Mouse (Mus musculus) ovary, postnatal 36 days (tissue): ENCODE measurements around the gene Bricd5.

Experiments used
- DNase-seq: peaks from one replicate; pipeline ENCODE4 v3.0.0; 2022; ENCODE audit warnings: low spot score, mixed read lengths

Gene Bricd5

DNA sequence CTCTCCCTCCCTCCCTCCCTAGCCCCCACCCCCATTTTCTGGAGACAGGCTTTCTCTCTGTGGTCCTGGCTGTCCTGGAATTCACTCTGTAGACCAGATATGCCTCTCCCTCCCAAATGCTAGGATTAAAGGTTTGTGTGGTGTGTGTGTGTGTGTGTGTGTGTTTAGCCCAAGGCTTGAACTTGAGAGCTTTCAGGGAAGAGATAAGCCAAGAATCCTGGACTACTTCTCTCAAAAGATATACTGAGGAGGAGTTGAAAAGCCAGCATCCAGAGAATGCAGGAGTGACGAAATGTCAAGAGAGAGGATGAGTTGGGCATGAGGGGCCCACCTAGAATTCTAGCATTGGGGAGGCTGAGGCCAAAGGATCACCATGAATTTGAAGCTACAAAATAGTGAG lies 10.8 kb upstream of the Bricd5 start:
- no peak for DNase-seq

DNA sequence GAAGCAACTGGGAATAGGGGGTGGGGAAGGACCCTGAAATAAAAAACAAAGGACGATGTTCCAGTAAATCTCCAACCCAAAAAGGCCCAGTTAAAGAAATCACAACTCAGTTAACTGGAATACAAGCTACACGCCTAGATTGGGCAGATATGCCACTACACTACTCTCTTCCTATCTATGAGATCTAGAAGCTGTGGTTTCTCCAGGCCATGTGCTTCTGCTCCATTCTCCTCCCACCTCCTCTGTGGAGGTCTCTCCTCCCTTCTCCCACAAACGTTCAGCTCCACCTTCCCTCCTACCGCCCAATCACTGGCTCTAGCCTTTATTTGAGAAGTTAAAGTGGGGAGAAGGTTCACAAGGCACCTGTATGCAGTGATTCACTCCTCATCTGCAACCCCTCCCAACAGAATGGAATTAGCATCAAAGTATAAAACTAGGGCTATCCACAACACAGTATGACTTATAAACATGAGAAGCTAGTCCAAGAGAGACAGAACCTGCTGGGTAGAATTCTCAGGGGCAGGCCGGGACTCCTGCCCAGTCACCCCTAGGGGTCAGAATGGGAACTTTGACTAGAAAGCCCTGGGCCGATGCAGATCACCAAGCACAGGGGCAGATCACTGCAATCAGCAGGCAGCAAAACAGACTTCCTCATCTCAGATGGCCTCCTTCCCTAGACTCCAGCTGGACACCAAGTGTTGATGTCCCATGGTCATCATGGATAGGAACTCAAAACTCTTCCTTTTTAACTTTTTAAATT lies 10.1 kb upstream of the Bricd5 start:
- no peak for DNase-seq

DNA sequence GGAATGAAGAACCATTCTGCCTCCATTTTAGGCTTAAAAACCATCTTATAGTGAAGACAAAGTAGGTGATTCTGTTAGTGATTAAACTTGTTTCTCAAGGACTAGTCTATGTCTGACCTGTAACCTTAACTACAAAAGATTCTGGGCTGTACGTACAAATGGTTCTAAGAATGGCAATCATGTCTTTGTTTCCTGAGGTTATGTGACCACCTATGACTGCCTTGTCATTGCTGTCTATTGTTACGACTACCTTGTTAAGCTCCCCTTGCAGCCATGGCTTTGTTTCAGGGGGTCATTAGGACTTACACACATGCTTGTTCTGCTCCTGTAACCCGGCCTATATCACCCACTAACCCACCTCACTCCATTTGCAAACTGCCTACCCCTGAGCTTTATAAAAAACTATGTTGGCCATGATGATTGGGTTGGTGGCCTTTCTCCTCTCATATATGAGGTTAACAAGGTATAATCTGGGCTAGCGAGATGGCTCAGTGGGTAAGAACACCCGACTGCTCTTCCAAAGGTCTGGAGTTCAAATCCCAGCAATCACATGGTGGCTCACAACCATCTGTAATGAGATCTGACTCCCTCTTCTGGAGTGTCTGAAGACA lies 4.9 kb upstream of the Bricd5 start:
- DNase-seq, result no peak

DNA sequence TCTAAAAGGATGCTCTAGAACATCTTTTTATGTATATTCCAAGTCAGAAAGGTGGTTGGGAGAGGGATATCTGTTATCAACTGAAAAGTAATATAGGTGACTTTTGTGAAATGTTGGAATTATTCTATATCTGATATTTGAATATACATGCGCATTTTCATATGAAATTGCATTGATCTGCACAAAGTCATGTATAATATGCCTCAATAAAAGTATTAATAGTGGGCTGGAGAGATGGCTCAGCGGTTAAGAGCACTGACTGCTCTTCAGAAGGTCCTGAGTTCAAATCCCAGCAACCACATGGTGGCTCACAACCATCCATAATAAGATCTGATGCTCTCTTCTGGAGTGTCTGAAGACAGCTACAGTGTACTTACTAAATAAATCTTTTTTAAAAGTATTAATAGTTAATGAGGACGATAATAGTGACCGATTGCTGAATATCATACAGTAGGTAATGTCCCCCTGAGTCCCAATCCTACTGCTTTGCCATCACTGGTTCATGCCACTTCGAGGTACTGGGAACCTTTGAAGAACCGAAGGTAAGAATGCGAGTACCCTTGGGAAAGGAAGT lies 4.3 kb upstream of the Bricd5 start:
- no peak for DNase-seq

DNA sequence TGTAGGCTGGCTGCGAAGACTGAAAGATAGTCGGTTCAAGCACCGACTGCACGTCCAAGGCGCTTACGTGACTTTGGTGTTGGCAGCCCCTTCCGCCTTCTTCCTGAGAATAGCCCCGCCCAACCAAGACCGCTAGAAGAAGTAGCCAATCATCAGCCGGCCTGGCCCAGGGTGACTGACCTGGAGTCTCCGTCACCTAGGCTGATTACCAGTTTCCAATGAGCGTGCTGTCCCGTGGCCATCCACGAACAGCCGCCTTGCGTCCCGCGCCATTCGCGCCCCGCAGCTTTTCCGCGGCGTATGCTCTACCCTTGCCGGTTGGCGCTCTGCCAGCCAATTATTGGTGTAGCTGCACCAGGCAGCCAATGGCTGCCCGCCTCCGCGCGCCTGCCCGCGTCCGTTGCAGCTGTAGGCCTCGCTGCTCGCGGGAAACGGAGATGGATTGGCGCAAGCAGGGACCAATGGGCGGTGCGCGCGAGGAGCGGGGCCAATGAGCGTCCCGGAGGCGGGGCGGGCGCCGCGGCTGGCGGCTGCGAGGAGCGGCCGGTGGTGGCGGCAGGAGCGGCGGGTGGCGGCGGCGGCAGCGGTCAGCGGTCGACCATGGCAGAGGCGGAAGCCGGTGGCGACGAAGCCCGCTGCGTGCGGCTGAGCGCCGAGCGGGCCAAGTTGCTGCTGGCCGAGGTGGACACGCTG lies 3.6 kb upstream of the Bricd5 start, which contains the start of the genes E4f1 and Pgp:
Gene E4f1 (minus strand): TSS at position 404 of the 693 bp plus-strand sequence.
Gene Pgp (plus strand): TSS at position 483 of the 693 bp plus-strand sequence.
- DNase-seq, result peak; percentile 98

DNA sequence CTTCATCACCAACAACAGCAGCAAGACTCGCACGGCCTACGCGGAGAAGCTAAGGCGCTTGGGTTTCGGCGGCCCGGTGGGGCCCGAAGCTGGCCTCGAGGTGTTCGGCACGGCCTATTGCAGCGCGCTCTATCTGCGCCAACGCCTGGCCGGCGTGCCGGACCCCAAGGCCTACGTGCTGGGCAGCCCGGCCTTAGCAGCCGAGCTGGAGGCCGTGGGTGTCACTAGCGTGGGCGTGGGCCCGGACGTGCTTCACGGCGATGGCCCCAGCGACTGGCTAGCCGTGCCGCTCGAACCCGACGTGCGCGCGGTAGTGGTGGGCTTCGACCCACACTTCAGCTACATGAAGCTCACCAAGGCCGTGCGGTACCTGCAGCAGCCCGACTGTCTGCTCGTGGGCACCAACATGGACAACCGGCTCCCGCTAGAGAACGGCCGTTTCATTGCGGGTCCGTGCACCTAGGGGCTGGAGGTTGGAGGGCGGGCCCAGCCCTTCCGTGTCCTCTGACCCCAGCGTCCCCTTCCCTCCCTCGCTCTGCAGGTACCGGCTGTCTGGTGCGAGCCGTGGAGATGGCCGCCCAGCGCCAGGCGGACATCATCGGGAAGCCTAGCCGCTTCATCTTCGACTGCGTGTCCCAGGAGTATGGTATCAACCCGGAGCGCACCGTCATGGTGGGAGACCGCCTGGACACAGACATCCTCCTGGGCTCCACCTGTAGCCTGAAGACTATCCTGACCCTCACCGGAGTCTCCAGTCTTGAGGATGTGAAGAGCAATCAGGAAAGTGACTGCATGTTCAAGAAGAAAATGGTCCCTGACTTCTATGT lies 2.8 kb upstream of the Bricd5 start:
- peak; percentile 51 for DNase-seq

DNA sequence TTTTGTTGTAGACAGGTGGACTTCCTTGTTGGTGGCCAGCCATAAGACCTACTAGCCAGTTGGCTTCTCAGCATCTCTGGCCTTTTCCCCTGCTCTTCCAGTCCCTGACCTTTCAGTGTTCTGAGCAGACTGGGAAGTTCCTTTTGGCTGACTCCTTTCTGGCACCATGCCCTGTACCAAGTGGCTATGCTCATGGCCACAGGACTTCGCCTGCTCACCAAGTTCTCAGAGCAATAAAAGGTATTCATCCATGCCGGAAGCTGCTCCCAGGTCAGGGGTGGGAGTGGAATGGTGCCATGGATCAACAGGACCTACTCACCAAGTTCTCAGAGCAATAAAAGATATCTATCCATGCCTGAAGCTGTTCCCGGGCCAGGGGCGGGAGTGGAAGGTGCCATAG lies 1.2 kb upstream of the Bricd5 start:
- DNase-seq, result peak; percentile 62

DNA sequence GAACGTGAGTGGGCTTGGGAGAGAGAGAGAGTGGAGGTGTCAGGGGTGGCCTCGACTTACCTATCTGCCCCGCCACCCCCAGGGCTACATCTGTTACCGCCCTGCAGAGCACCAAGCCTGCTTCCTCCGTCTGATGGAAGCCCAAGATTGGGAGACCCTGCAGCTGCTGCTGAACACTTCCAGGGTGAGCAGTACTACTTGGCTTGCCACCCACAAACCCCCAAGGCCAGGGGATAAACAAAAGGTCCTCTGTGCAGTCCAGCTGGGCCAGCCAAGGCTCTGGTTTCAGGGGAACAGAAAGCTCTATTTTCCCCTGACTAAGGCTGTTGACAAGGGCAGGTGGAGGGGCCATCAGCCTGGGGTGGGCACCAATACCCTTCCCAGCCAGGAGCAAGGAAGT lies 873 bp downstream of the Bricd5 start:
- no peak for DNase-seq

DNA sequence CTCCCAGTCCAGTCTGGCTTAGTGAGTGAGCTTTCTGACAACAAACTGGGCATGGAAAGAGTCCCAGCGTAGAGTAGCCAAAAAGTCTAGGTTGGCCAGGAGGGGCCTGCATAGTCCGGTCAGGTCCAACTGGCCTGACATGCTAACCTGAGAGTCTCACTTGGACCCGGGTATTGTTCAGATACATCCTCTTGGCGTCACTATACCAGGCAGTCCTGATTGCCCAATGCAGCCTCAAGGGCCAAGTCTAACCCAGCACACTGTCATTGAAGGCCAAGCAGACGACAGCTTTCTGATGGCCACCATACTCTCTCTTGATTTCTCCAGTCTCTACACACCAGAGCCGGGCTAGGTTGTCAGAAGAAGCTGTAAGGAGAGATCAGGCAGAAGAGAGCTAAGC lies 1.9 kb downstream of the Bricd5 start:
- DNase-seq, result no peak

DNA sequence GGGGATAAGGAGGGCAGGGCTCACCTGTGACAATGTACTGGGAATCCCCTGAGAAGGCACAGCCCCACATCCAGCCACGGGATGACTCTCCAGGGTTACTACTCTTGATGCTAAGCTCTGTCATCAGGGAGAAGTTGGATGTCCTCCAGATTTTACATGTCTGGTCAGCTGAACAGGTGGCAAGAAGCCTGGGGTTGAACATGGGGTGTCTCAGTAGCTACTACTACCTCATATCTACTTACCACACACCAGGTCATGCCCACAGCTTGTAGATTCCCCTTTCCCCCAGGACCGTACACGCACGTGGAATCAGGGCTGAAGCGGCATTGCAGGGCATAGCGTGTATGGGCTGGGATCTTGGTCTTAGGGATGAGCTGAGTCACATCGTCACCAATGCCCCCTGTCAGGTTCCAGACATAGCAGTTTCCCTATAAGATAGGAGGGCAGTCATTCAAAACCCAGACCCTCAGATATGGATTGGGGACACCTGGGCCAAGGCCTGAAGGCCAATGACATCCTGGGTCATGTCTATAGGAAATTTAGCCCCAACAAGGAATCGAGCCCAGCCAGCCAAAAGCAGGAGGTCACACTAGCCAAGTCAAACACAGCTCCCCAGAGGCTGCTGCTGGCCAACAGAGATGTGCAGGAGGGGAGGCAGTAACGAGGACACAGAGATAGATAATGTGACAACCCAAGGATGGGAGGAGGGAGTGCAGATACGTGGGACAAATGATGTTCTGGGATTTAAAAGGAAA lies 2.5 kb downstream of the Bricd5 start:
- DNase-seq, result no peak

DNA sequence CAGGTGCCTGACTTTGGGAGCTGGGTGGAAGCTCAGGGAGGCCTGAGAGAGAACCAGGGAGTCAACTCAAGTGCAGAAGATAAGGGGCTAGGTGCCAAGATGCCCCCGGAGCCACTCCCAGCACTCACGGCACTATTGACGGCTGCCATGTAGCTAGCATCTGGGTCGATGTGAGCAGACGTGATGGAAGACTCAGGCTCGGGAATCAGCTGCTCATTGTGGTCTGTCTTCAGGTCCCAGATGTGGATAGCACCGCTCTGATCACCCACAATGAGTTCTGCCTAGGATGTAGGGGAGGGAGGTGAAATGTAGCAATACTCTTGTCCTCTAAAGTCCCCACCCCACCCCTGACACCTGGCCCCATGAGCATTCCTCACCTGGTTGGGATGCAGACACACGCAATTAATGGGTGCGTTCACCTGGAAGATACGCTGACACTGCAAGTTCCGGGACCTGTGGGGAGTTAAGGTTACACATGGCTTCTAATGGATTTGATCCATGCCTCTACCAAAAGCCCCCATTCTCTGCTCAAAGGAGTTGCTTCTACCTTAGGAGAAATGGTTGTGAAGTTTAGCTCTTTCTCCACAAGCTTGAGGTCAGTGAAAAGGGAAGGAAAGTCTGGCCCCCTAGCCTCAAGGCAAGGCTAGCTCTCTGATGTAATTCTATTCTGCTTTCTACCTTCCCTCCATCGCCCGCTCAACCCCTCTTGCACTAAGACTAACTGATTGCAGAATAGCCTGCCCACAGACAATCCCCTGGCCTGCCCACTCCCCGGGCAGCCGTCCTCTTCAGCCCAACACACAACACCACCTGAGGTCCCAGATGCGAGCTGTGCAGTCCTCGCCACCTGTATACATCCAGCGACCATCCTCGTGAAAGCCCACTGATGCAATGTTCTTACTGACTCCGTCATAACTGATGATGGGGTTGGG lies 3.6 kb downstream of the Bricd5 start:
- DNase-seq, result no peak

DNA sequence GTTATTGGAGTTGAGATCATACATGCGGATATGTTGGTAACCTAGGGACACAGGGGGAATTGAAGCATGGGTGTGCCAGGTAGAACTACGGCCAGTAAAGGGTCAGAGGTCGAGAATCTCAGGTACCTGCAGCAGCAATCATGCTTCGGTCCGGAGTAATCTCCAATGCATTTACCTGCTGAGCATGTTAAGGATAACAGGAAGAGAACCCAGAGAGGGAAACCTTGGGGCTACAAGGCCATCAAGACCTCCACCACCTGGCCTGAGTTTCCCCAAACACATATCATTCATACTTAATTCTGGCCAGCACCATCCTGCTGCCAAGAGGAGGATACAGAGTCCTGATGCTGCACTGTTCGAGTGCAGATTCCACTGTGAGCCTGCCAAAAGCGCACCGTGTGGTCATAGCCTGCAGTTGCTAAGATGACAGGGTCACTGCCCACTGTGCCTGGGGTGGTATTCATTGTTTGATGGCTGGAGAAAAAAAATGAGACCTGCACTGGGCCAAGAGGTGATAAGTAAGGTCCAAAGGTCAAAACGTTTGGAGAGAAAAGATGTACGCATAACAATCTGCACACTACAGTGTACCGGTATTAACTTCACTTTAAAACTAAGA lies 4.4 kb downstream of the Bricd5 start:
- DNase-seq, result no peak

DNA sequence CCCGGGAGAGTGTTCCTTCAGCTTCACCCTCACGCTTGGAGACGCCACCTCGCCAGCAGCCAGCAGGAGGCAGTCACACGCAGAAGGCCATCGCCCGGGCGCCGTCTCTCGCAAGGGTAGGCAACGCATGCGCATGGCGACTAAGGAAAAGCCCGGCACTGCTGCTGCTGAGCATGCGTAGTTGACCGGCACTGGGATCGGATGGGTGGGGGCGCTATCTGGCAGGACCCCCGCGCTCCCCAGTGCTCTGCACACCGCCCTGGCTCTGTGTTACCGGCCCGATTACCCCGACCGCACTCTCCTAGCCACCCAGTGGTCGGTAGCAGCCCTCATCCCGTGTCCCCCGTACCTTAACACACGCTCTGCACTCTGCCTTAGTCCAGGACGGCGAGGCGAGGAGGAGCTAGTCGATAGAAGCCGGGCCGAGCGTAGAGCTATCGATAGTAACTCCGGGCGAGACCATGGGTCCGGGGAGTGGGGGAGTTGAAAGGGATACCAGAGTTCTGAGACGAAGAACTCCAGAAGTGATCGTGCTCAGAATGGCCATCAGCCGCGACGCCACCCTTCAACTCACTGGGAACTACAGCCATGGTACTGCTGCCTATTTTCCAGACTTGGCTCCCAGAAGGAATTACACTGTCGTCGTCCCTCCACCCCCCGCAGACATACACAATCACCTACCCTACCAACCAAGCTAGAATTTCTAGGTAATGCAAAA lies 5.1 kb downstream of the Bricd5 start, which contains the start of gene Mlst8:
Gene Mlst8 (minus strand): TSS at position 416 of the 718 bp plus-strand sequence.
- peak; percentile 97 for DNase-seq

DNA sequence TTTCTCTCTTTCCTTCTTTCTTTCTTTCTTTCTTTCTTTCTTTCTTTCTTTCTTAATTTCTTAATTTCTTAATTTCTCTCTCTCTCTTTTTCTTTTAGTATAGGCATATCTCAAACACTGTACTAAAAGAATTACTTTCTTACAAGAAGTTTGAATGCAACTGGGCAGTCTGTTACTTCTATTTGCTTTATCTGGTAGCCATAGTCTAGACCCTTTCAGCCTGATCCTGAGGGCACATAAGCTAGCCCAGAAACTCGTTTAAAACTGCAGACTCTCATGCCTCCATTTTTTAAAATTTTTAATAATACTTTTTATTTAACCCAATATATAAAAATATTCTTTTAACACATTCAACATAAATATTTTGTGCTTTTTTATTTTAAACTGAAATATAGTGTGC lies 5.7 kb downstream of the Bricd5 start:
- no peak for DNase-seq

DNA sequence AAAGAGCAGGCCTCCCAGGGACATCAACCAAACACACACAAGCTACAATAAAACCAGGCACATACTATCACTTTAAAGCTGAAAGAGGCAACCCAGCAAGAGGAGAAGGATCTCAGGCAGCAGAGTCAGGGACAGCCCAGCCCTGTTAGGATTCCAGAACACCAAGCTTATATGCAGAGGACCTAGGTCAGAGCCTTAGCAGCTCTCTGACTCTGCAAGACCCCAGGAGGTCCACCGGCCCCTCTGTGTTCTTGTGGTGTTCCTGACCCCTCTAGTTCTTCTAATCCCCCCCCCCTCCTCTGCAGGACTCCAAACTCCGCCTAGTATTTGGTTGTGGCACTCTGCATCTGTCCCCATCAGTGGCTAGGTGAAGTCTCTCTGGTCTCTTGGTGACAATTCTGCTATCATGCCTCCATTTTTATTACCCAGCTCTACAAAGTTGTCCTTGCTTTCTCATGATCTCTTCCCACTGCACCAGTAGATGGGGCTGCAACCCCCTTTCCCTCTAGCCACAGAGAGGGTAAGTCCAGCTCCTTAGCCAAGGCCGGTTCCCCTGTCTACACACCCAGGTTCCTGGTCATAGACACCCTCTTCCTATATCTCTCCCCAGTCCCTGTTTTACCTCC lies 6.6 kb downstream of the Bricd5 start:
- DNase-seq, result no peak

DNA sequence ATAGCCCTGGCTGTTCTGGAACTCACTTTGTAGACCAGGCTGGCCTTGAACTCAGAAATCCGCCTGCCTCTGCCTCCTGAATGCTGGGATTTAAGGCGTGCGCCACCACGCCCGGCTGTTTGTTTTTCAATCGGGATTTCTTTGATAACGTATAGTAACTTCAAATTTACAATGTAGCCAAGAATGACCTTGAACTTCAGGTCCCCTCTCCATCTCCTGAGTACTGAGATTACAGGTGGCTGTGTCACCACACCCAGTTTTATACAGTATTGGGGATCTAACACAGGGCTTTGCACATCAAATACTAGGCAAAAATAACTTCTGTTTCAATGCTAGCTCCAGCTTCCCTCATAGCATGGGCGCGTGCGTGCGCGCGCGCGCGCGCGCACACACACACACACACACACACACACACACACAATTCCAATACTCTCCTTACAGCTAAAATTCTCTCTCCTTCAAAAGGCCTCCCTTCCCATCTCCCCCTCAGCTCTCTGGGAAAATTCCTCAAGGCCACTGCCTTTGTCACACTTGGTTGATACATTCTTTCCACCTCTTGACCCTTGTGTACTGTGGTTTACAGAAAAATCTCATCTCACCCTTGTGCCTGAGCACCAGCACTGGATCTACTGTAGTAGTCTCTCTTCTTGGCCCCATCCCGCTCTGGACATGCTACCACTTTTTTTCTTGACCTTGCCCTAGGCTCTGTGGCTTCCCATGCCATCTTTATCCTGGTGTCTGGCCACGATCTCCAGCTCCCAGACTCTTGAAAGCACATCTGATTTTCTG lies 7.5 kb downstream of the Bricd5 start:
- DNase-seq, result no peak

DNA sequence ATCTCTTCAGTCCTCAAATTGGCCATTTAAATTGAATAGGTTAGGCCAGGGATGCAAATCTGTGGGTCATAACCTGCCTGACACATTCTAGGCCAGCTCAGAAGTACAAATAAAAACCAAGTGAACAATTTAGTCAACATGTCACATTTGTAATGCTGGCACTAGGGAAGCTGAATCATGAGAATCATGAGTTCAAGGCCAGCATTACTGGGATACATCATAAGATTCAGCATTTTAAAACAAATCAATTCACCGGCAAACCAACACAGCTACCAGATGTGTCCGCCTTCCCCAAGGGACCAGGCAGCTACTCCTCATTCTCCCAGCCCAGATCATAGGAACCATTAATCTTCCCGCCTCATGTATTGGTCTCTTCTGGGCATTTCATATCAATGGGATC lies 9.8 kb downstream of the Bricd5 start:
- no peak for DNase-seq
